In genomic region chrX:109190969-109191368, GRCm38 (mm10) we compare ENCODE assay signal across 9 mouse cellular contexts. TPM values are rescaled to one million over a fixed set of nuclear protein-coding genes. Genes with fewer than 3 reads are reported as not detected.
DNase-seq lines count a peak whose midpoint lies in the region; ATAC-seq and TF ChIP-seq lines count a peak whose summit lies in the region.
"Had no signal": no experiment of that assay in that cellular context is flagged by ENCODE, and none has a peak within 500 bp of the region (broad histone marks: within the 10 kb centered on the region; RNA-seq: fewer than 3 reads in every experiment).

No protein-coding gene starts in this region.

- H3K9ac ChIP-seq in forebrain, embryonic 12.5 days = no peak overlapping the region
- H3K9ac ChIP-seq: limb, embryonic 13.5 days had no signal

- no peak overlapping the region for H3K4me2 ChIP-seq in forebrain, embryonic 12.5 days
- H3K4me2 ChIP-seq: limb, embryonic 13.5 days had no signal

- no peaks in the 10 kb centered on the region for H3K4me1 ChIP-seq in lung, adult 2 months (ENCODE audit: control insufficient read depth, insufficient read depth, low read length)
- no peaks in the 10 kb centered on the region for H3K4me1 ChIP-seq in forebrain, embryonic 12.5 days
- H3K4me1 ChIP-seq: limb, embryonic 13.5 days had no signal

- intact Hi-C loops in heart, postnatal 25 days (cut with DNase I) = no loop called here

- TF ChIP-seq POLR2A in lung, adult 2 months (IDR thresholded peaks at IDR 0.05; ENCODE audit: borderline replicate concordance, extremely low read depth, low read depth, low read length) = no peak

- ATAC-seq in forebrain, embryonic 12.5 days (ENCODE audit: low FRiP score) = no peak

- 50% methylated on average over 4 of the region's 4 CpGs for WGBS in lung, adult 2 months
- 67% methylated on average over 4 of the region's 4 CpGs for WGBS in forebrain, embryonic 12.5 days

- no peak for TF ChIP-seq CTCF in lung, adult 2 months (IDR thresholded peaks at IDR 0.05; ENCODE audit: insufficient read depth, low read length)
- no peak for TF ChIP-seq CTCF in layer of hippocampus, adult 2 months (conservative IDR thresholded peaks at IDR 0.05)

- no peak overlapping the region for H3K4me3 ChIP-seq in lung, adult 2 months (replicated peaks; ENCODE audit: extremely low read depth, low read depth, low read length)
- no peak overlapping the region for H3K4me3 ChIP-seq in layer of hippocampus, adult 2 months
- no peak overlapping the region for H3K4me3 ChIP-seq in forebrain, embryonic 12.5 days (replicated peaks)
- H3K4me3 ChIP-seq: limb, embryonic 13.5 days had no signal

- DNase-seq in 3134 (ENCODE audit: extremely low read depth, insufficient read length, low spot score) (peak; percentile 54), adipocyte (ENCODE audit: low spot score) (peak; percentile 54)
- DNase-seq in heart, postnatal 25 days (ENCODE audit: low spot score) = peak; percentile 40
- peak; percentile 15 for DNase-seq in lung, adult 2 months
- DNase-seq in frontal cortex, postnatal 36 days (ENCODE audit: low spot score in 2 of 2) = no peak
- no peak for DNase-seq in layer of hippocampus, adult 2 months (ENCODE audit: low spot score in 2 of 2)
- DNase-seq in thymus, postnatal 25 days = no peak

- no peaks in the 10 kb centered on the region for H3K27me3 ChIP-seq in forebrain, embryonic 12.5 days
- H3K27me3 ChIP-seq: limb, embryonic 13.5 days had no signal

- no peaks in the 10 kb centered on the region for H3K36me3 ChIP-seq in forebrain, embryonic 12.5 days (replicated peaks)
- H3K36me3 ChIP-seq: limb, embryonic 13.5 days had no signal

- no peaks in the 10 kb centered on the region for H3K9me3 ChIP-seq in forebrain, embryonic 12.5 days
- H3K9me3 ChIP-seq: limb, embryonic 13.5 days had no signal

- no peak overlapping the region for H3K27ac ChIP-seq in layer of hippocampus, adult 2 months
- no peak overlapping the region for H3K27ac ChIP-seq in forebrain, embryonic 12.5 days
- H3K27ac ChIP-seq: limb, embryonic 13.5 days had no signal

RNA-seq across cellular contexts. Expression of gene Gm6377, which starts 5.6 kb away (rescaled TPM):
- under 1 TPM; 0.08 to 0.25 TPM for total RNA-seq in heart, postnatal 25 days (2021)
- polyA plus RNA-seq in lung, adult 2 months (2012; rRNA removed) = 0.03 and 0.15 TPM in 2 replicates
- total RNA-seq in layer of hippocampus, adult 2 months (2021) = not detected
- polyA plus RNA-seq in forebrain, embryonic 12.5 days (2016; fragmentation: Nextera tagmentation; extraction: Ambion mirVana) = not detected in 2 replicates
- polyA plus RNA-seq: limb, embryonic 13.5 days had no signal

Comparison
In these comparisons a context has a peak if more than half of its experiments do, and no peak if none do; other contexts are left out.
1. DNase-seq: peak in 3134 (single experiment), adipocyte (single experiment), heart, postnatal 25 days (single experiment) and lung, adult 2 months (single experiment); none in frontal cortex, postnatal 36 days (0 of 2), layer of hippocampus, adult 2 months (0 of 2) and thymus, postnatal 25 days (single experiment).